Mouse (Mus musculus) heart, adult 18-20 months (tissue): ENCODE results near the gene Ccdc60. TPM values are rescaled to one million over a fixed set of nuclear protein-coding genes. Genes with fewer than 3 reads are reported as not detected.

Experiments used
- total RNA-seq, 2 experiments: library from RNA; stranded (reverse); gene quantifications; 2 replicates each; pipeline ENCODE4 v1.2.3; 2021

Ccdc60 gene
- total RNA-seq, 2 experiments from 2014 or later: 0.08 TPM; not detected in 1

Other genes starting within 250 kb of the Ccdc60 start
- not detected for gene Tmem233, start 205.7 kb downstream of the Ccdc60 start, total RNA-seq
- 100 to 1,000 TPM; 423 to 471 TPM for gene Hspb8, start 133.9 kb upstream of the Ccdc60 start, total RNA-seq